Mouse (Mus musculus): ENCODE data around the gene Sipa1. TPM values are rescaled to one million over a fixed set of nuclear protein-coding genes. Genes with fewer than 3 reads are reported as not detected.

The Sipa1 gene
- total RNA-seq, 4 experiments from 2014 or later, result 12.5 to 20.7 (median 14.9) TPM

DNA sequence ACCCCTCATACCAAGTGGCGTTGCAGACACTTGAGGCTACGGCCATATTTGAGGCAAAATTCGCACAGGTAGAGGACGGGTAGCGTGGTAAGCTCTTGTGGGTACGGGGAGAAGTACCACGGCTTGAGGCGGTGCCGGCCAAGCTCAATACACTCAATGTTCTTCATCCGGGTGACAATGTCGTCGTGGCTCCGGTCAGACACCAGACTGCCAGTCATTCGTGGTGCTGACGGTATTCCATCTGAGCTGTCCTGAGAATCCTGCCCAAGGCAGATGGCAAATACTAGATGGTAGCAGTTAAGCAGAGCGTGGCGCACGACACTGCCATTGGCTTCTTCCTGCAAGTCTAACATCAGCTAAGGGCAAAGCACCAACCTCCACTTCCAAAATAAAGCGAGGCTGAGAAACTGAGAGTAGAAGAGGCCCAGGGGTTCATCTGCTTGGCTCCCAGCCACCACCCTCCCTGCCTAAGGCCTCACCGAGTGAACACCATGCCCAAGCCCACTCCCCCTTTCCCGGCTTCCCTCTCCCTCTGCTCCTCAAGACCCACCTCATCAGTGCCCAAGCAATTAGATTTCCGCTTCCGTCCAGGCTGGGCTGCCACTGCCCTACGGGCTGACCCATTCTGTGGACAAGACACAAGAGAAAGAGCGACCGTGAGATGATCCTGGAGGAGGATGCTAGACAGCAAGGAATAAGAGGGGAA is 55.6 kb downstream of the Sipa1 start:
- no peak for DNase-seq (ENCODE audit: low spot score in 2 of 2)

DNA sequence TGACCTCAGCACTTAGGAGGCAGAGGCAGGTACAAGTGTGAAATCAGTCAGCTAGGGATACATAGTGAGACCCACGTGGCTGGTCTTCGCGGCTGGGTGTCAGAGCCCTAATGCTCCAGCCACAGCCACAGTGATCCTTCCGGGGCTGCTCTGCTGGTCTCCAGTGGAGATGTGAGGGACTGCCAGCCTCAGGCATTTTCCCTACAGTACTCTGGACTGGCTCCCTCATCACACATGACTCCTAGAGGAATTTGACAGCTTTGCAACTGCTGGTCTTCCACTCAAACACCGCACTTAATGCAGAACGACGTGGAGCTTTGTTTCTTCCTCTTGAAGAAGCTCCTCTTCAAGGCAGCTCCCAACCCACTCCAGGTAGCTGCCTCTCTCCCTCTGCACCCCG is 57.3 kb downstream of the Sipa1 start:
- no peak for DNase-seq (ENCODE audit: low spot score in 2 of 2)

DNA sequence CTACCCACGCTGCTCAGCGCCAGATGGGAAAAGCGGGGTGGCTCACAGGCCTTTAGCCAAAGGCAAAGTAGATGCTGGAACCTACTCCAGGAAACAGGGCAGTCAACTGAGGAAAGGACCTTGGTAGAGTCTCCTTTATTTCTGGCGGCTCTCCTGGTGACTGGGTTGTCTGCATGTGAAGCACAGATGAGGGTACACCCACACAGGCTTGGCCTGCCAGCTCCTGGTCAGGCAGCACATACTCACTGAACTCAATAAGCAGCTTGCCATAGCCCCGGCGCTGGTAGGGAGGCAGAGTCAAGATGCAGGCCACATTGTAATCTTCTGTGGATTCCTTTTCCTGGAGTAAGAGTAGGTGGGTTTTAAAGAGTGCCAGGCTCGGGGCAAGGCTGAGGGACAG is 58.4 kb downstream of the Sipa1 start:
- DNase-seq (ENCODE audit: low spot score in 2 of 2), result peak in 1 of 2 experiments; percentile 49

- DNase-seq (ENCODE audit: low spot score in 2 of 2), result no peak
Measured at GRCm38 (mm10) chr19:5603664-5604063, 59.8 kb downstream of the Sipa1 start.

- DNase-seq (ENCODE audit: low spot score in 2 of 2), result peak; percentile 67 to 73
Measured at GRCm38 (mm10) chr19:5601752-5602541, 61.6 kb downstream of the Sipa1 start, which contains the start of gene Rnaseh2c. TSS of gene Rnaseh2c (plus strand) at chr19:5601873.

Small RNAs within 50 kb of the gene (microRNA-seq; reads per million reads assigned to microRNA genes)
- 0.66 to 2.5 reads per million in 2 experiments for gene Mir6987

Other genes with a start within 250 kb of the Sipa1 start
- 100 to 1,000 TPM; 253 to 272 (median 266) TPM for gene Drap1, start 238.7 kb downstream of the Sipa1 start, total RNA-seq (2022)
- gene AI837181, start 238.6 kb downstream of the Sipa1 start, total RNA-seq (2022), result 10 to 100 TPM; 70.4 to 79.1 (median 75.0) TPM
- not detected for gene Fosl1, start 216.2 kb downstream of the Sipa1 start, total RNA-seq (2022)
- gene Ccdc85b, start 205.8 kb downstream of the Sipa1 start, total RNA-seq (2022), result 10 to 100 TPM; 26.2 to 30.7 (median 29.4) TPM
- gene Fibp, start 203.1 kb downstream of the Sipa1 start, total RNA-seq (2022), result 100 to 1,000 TPM in 1 of 4 experiments, 10 to 100 TPM in 3; 89.0 to 124 (median 93.6) TPM
- 1 to 10 TPM in 1 of 4 experiments, under 1 TPM in 3; 0.30 to 1.0 (median 0.46) TPM for gene Ctsw, start 195.2 kb downstream of the Sipa1 start, total RNA-seq (2022)
- 10 to 100 TPM; 16.0 to 21.9 (median 18.7) TPM for gene Efemp2, start 189.8 kb downstream of the Sipa1 start, total RNA-seq (2022)
- gene Mus81, start 175.3 kb downstream of the Sipa1 start, total RNA-seq (2022), result 10 to 100 TPM; 29.7 to 36.3 (median 35.4) TPM
- 1,000 to 10,000 TPM; 1,338 to 1,440 (median 1,412) TPM for gene Cfl1, start 173.3 kb downstream of the Sipa1 start, total RNA-seq (2022)
- 1 to 10 TPM; 6.6 to 8.6 (median 7.1) TPM for gene 1700020D05Rik, start 159.9 kb downstream of the Sipa1 start, total RNA-seq (2022)
- gene Snx32, start 153.2 kb downstream of the Sipa1 start, total RNA-seq (2022), result 10 to 100 TPM; 82.4 to 93.9 (median 89.3) TPM
- not detected for gene Ovol1, start 103.1 kb downstream of the Sipa1 start, total RNA-seq (2022)
- gene Ap5b1, start 95.7 kb downstream of the Sipa1 start, total RNA-seq (2022), result 1 to 10 TPM; 6.9 to 9.1 (median 7.8) TPM
- 10 to 100 TPM; 68.0 to 88.2 (median 72.1) TPM for gene Rnaseh2c, start 61.8 kb downstream of the Sipa1 start, total RNA-seq (2022)
- gene Kat5, start 53.5 kb downstream of the Sipa1 start, total RNA-seq (2022), result 100 to 1,000 TPM in 1 of 4 experiments, 10 to 100 TPM in 3; 87.3 to 115 (median 97.0) TPM
- 10 to 100 TPM; 22.5 to 25.3 (median 23.7) TPM for gene Rela, start 26.2 kb downstream of the Sipa1 start, total RNA-seq (2022)
- gene Map3k11, start 25.0 kb upstream of the Sipa1 start, total RNA-seq (2022), result 10 to 100 TPM; 19.0 to 20.2 (median 19.7) TPM
- 10 to 100 TPM; 74.4 to 86.8 (median 80.3) TPM for gene Pcnx3, start 25.2 kb upstream of the Sipa1 start, total RNA-seq (2022)
- under 1 TPM in 1 of 4 experiments, not detected in 3; 0.37 TPM for gene Kcnk7, start 40.7 kb upstream of the Sipa1 start, total RNA-seq (2022)
- 10 to 100 TPM; 15.8 to 22.9 (median 19.9) TPM for gene Ehbp1l1, start 62.6 kb upstream of the Sipa1 start, total RNA-seq (2022)
- gene Fam89b, start 65.9 kb upstream of the Sipa1 start, total RNA-seq (2022), result 10 to 100 TPM; 24.9 to 30.9 (median 26.1) TPM
- gene Ltbp3, start 77.2 kb upstream of the Sipa1 start, total RNA-seq (2022), result 10 to 100 TPM; 35.0 to 42.2 (median 41.3) TPM
- gene Scyl1, start 107.7 kb upstream of the Sipa1 start, total RNA-seq (2022), result 100 to 1,000 TPM in 1 of 4 experiments, 10 to 100 TPM in 3; 88.9 to 100 (median 94.9) TPM
- 10 to 100 TPM; 12.1 to 19.9 (median 13.7) TPM for gene Frmd8, start 211.6 kb upstream of the Sipa1 start, total RNA-seq (2022)
- 1 to 10 TPM; 3.2 to 5.1 (median 4.1) TPM for gene Slc25a45, start 214.1 kb upstream of the Sipa1 start, total RNA-seq (2022)
- 1 to 10 TPM; 3.9 to 5.6 (median 5.0) TPM for gene Tigd3, start 230.4 kb upstream of the Sipa1 start, total RNA-seq (2022)
- 10 to 100 TPM; 76.4 to 87.8 (median 81.6) TPM for gene Dpf2, start 249.3 kb upstream of the Sipa1 start, total RNA-seq (2022)

Measured in left cerebral cortex, adult 8-10 months (tissue).